Mouse (Mus musculus): ENCODE results near the gene Rab21. TPM values are rescaled to one million over a fixed set of nuclear protein-coding genes. Genes with fewer than 3 reads are reported as not detected.

Rab21 gene
- total RNA-seq (2018; cell fraction: chromatin; rRNA removed), result 10 to 100 TPM; 34.9 to 95.7 (median 53.2) TPM
- 10 to 100 TPM; 51.6 to 83.4 (median 67.0) TPM for total RNA-seq (2018; cell fraction: cytosol; rRNA removed)
- total RNA-seq (2018; cell fraction: nucleus; rRNA removed), result 100 to 1,000 TPM in 2 of 26 experiments, 10 to 100 TPM in 24; 56.1 to 104 (median 76.2) TPM
- polyA plus RNA-seq (2018), result 45.9 to 62.6 TPM (median 49.4 TPM) in 3 replicates

DNA sequence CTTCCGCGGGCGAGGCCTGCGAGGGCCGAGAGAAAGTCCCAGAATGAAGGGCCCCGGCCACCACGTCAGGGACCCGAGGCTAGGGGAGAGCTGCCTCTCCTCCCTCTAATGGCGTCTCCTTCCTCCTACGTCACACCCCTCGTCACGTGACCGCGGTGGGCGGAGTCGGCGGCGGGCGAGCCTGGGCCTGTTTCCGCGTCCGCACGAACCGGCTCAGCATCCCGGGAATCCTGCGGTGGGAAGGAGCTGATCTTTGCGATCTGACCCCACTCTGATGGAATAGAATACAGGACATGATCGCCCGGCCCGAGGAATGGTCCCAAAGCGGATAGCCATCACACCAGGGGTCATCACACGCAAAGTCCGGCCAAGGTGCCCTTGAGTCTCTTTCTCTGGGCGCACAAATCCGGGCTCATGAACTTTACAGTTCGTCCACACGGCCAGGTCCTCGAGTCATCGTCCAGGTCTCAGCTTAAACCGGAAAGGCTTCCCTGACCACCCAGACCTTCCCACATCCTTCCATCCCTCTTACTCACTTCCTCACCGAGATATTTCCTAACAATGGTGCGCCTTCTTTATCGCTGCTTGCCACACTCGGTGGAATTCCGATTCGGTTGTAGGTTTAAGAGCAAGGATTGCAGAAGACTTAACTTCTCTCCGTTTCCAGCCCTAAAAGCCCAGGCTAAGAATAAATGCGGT is at the start of gene Rab21:
TSS of gene Rab21 (minus strand) at position 122 of the 699 bp plus-strand sequence.
- Histone ChIP-seq H3K79me2 (ENCODE audit: inconsistent target) (peaks cover 45% of the 10 kb centered on the region), H3K4me3 (ENCODE audit: inconsistent target) (peak within 1 kb of the TSS; percentile 96), H3K36me3 (ENCODE audit: inconsistent target) (no peaks in the 10 kb centered on the region), H3K27ac (peak within 1 kb of the TSS; percentile 88)
- under 1% methylated on average over 48 of the region's 48 CpGs for WGBS (ENCODE audit: missing documents)

DNA sequence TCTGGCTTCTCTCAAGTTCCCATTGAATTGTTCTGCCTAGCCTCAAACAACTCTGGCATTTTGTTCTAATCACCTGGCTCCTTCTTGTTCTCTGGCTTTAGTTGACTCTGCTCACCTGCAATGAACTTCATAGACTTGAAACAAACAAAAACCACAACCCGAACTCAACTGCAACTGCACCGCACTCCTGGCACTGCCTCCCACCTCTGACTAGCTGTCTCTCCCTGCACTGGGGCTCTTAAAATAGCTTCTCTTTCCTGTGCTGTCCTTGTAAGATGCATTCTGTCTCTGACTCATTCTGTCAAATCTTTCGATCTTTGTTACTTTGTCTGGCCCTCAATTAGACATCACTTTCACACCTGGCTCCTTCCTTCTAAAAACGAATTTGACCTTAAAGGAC is 47.8 kb upstream of the Rab21 start:
- H3K27ac ChIP-seq, result peak overlapping the region; percentile 85
- 68% methylated on average over 4 of the region's 4 CpGs for WGBS (ENCODE audit: missing documents)
- H3K79me2 ChIP-seq (ENCODE audit: inconsistent target), result peaks cover 38% of the 10 kb centered on the region
- H3K4me3 ChIP-seq (ENCODE audit: inconsistent target), result peak overlapping the region; percentile 56
- peaks cover 11% of the 10 kb centered on the region; the same call in 1 of the 2 replicates for H3K36me3 ChIP-seq (ENCODE audit: inconsistent target)

DNA sequence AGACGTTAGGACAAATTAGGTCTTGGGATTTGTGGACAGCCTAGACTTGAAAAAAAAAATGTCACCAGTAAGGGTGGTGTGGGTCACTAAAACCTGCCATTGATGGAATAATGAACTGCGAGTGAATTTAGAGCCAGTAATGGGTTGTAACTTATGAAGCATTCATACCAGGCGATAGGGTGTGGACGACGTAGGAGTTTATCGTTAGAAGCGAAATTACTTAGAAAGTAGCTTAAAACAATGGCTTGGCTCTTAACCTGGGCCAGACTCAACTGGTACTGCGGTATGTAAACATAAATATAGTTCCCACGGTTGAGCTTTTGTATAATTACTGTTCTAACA is 47.2 kb upstream of the Rab21 start:
- H3K36me3 ChIP-seq (ENCODE audit: inconsistent target), result peaks cover 16% of the 10 kb centered on the region; the same call in 1 of the 2 replicates
- peak overlapping the region; percentile 56 for H3K4me3 ChIP-seq (ENCODE audit: inconsistent target)
- WGBS (ENCODE audit: missing documents), result 8% methylated on average over 9 of the region's 9 CpGs
- peak overlapping the region; percentile 85 for H3K27ac ChIP-seq
- H3K79me2 ChIP-seq (ENCODE audit: inconsistent target), result peaks cover 38% of the 10 kb centered on the region

DNA sequence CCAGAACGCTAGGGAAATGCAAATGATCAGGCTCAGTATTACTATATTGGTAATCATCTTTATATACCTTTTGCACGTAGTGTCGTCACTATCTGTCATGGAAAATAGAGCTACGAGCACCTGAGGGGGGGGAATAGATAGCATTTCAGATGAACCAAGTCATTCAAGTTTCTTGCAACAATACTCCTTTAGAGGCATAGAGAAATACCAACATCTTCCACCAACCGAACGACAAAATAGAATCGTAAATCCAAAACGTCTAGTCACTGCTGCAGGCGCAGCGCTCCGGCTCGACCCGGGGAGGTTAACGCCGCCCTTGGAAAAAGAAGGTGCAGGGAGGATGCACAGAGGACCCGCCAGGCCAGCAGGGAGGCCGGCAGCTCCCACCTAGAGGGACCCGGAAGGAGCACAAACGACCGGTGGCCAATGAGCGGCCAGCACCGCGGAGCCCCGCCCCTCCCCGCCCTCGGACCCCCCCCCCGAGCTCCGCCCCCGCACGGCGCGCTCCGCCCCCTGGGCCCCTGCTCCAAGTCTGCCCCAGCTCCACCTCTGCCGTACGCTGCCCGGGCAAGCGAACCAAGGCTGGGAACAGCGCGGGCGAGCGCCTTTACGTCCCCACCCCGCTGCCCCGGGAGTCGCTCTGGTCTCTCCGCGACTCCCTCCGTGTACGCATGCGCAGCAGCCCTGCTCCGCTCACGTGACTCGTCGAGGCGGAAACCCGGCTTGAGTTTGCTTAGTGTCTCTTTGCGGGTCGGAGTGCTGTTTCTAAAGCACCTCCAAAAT is 46.6 kb upstream of the Rab21 start, which contains the start of gene Tmem19:
TSS of gene Tmem19 (minus strand) at position 662 of the 783 bp plus-strand sequence.
- Histone ChIP-seq H3K79me2 (ENCODE audit: inconsistent target) (peaks cover 38% of the 10 kb centered on the region), H3K27ac (peak within 1 kb of the TSS; percentile 85), H3K36me3 (ENCODE audit: inconsistent target) (peaks cover 22% of the 10 kb centered on the region; the same call in 1 of the 2 replicates), H3K4me3 (ENCODE audit: inconsistent target) (peak within 1 kb of the TSS; percentile 59)
- under 1% methylated on average over 50 of the region's 58 CpGs for WGBS (ENCODE audit: missing documents)

DNA sequence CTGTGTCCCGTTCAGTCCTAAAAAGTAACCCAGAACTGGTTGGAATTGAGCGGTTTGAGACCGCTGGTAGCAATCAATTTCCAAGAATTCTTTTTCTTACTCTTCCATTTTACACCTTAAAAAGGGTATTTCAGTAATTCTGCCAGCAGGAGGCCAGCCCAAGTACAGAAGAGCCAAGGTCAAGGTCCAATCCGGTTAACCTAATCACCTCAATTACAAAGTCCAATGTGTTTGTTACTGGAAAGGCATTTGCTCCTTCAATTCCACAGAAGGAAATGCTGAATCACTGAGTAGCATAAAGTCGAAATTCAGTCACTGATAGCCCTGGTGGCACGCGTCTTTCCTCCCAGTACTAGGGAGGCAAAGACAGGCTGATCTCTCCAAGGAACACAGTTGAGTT is 43.7 kb upstream of the Rab21 start:
- H3K27ac ChIP-seq, result no peak overlapping the region
- H3K79me2 ChIP-seq (ENCODE audit: inconsistent target), result peaks cover 38% of the 10 kb centered on the region
- peaks cover 35% of the 10 kb centered on the region; the same call in 1 of the 2 replicates for H3K36me3 ChIP-seq (ENCODE audit: inconsistent target)
- H3K4me3 ChIP-seq (ENCODE audit: inconsistent target), result no peak overlapping the region
- 86% methylated on average over 7 of the region's 7 CpGs for WGBS (ENCODE audit: missing documents)

DNA sequence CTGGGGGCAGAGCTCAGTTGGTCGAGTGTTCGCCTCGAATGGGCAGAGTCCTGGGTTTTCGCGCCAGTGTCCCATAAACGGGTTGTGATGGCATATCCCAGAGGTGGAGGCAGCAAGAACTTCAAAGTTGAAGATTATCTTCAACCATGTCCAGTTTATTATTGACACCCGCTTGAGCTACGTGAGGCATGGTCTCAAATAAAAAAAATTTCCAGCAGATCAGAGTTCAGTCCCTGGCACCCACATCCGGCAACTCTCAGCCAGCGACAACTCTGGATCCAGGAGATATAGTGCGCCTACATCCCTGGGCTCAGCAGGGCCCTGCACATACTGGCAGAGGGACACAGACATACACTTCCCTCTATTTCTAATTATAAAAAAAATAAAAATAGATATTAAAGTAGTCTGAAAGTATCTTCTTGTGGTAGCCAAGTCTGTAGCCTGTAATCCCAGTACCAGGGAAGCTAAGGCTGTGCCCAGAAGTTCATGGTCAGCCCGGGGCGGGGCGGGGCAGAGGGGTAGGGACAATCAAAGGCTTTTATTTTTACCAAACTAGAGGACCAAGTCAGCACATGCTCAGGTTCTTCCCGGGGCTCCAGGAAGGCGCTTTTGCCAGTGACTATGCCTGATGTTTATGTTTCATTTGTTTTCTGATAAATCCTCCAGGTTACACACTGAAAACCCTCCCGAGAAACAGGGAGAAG is 43.0 kb upstream of the Rab21 start:
- peaks cover 35% of the 10 kb centered on the region; the same call in 1 of the 2 replicates for H3K36me3 ChIP-seq (ENCODE audit: inconsistent target)
- 96% methylated on average over 17 of the region's 17 CpGs for WGBS (ENCODE audit: missing documents)
- H3K79me2 ChIP-seq (ENCODE audit: inconsistent target), result peaks cover 38% of the 10 kb centered on the region
- H3K4me3 ChIP-seq (ENCODE audit: inconsistent target), result no peak overlapping the region
- H3K27ac ChIP-seq, result no peak overlapping the region

DNA sequence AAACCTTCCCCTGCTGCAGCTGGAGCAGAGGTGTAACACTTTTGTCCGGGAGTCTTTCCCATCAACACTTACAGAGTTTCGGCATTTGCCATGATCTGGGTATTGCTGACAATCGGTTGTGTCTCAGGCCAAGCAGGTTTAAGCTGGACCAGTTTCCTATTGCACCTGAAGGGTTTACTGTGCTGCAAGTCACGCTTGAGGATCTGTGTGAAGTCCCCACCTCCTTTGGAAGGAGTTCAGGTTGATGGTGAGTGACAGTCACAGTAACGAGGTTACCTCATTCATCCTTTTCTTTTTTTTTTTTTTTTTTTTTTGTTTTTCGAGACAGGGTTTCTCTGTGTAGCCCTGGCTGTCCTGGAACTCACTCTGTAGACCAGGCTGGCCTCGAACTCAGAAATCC is 40.7 kb upstream of the Rab21 start:
- 96% methylated on average over 5 of the region's 7 CpGs for WGBS (ENCODE audit: missing documents)
- Histone ChIP-seq H3K36me3 (ENCODE audit: inconsistent target) (peaks cover 35% of the 10 kb centered on the region; the same call in 1 of the 2 replicates), H3K27ac (no peak overlapping the region), H3K79me2 (ENCODE audit: inconsistent target) (peaks cover 29% of the 10 kb centered on the region), H3K4me3 (ENCODE audit: inconsistent target) (no peak overlapping the region)

DNA sequence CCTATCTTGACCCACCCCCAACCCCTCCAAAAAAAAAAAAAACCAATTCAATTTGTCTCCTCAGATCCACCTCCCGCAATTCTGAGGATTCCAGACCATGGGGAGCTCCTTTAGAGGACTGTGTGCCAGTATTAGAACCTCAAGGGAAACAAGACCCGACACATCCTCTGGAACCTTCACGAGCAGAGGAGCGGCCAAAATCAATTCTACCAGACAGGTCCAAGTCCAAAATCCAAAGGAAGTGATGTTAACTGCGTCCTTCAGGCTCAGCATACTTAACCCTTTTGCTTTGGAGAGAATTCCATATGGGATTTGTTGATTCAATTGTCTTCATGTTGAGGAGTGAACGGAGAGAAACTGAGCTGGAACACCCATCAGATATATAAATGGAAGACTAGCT is 39.6 kb upstream of the Rab21 start:
- Histone ChIP-seq H3K27ac (no peak overlapping the region), H3K36me3 (ENCODE audit: inconsistent target) (peaks cover 35% of the 10 kb centered on the region; the same call in 1 of the 2 replicates), H3K4me3 (ENCODE audit: inconsistent target) (no peak overlapping the region), H3K79me2 (ENCODE audit: inconsistent target) (peaks cover 18% of the 10 kb centered on the region; the same call in 1 of the 2 replicates)
- WGBS (ENCODE audit: missing documents), result 98% methylated on average over 6 of the region's 6 CpGs

DNA sequence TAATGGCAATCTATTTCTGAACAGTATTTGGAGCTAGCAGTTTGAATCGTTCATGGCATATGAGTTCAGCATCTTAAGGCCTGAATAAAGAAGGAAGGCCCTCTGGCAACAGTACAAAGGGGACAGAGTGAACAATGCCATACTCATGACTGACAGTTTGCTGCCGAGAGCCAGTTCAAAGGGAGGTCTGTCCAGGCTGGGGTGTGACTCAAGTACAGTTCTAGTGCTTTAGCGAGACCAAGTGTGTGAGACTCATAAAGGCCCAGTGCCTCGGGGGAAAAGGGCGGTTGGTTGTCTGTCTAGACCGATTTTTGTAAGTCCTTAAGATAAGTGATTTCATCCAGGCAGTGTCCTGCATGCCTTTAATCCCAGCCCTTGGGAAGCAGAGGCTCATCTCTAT is 39.2 kb upstream of the Rab21 start:
- WGBS (ENCODE audit: missing documents), result 96% methylated on average over 6 of the region's 6 CpGs
- Histone ChIP-seq H3K4me3 (ENCODE audit: inconsistent target) (no peak overlapping the region), H3K27ac (no peak overlapping the region), H3K36me3 (ENCODE audit: inconsistent target) (peaks cover 35% of the 10 kb centered on the region; the same call in 1 of the 2 replicates), H3K79me2 (ENCODE audit: inconsistent target) (peaks cover 14% of the 10 kb centered on the region; the same call in 1 of the 2 replicates)

DNA sequence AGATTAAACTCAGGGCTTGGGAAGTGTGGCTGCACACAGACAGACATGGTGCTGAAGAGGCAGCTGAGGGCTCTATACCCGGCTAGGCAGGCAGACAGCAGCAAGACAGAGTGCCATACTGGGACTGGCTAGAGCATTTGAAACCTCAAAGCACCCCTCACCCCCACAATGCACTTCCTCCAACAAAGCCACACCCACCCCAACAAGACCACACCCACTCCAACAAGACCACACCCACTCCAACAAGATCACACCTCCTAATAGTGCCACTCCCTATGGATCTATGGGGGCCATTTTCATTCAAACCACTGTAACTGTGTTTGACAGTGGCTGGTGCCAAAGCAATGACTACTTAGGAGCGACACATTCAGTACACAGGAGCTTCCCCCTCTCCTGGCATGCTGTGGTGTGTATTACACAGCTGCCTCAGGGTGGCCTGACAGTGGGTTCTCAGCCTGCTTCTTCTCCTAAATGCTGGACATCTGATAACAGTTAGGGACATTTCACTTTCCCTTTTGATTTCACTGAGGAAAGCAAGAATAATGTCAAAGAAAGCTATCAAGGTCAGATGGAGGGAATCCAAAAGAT is 35.5 kb upstream of the Rab21 start:
- Histone ChIP-seq H3K4me3 (ENCODE audit: inconsistent target) (no peak overlapping the region), H3K36me3 (ENCODE audit: inconsistent target) (peaks cover 12% of the 10 kb centered on the region; the same call in 1 of the 2 replicates), H3K79me2 (ENCODE audit: inconsistent target) (no peaks in the 10 kb centered on the region), H3K27ac (no peak overlapping the region)
- 75% methylated on average over 2 of the region's 2 CpGs for WGBS (ENCODE audit: missing documents)

DNA sequence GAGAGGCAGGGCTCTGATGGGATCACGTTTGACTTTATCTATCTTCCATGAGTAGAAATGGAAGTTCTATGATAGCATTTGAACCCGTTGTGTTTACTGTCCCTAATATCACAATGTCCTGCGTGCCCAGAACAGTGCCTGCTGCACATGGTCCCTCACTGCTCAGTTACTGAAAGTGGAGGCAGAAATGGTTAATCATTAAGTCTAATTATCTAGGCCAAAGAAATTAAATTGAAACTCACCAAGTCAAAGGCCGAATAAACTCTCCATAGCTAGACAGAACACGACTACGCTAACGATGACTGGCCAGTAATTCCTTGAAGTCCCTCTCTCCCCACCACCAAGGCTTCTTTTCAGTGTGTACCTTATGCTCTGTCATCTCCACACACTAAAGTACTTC is 34.1 kb upstream of the Rab21 start:
- no peak overlapping the region for H3K4me3 ChIP-seq (ENCODE audit: inconsistent target)

DNA sequence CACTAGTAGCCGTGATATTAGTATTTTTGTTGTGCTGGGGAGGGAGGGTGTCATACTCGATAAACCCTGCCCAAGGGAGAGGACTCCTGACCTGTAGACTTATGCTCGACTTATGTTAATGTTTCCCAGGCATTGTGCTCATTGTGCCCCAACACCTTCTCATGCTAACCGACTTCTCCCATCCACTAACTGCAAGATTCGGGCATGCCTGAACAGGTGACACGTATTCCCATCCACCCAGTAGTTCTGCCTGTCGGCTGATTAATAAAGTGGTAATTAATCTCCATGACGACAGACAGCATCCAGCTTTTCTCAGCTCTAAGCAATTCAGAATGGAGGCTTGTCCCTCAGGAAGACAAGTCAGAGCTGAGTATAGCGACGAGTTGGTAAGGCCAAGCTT is 33.6 kb upstream of the Rab21 start:
- WGBS (ENCODE audit: missing documents), result 100% methylated on average over 9 of the region's 10 CpGs
- Histone ChIP-seq H3K36me3 (ENCODE audit: inconsistent target) (peaks cover 7% of the 10 kb centered on the region; the same call in 1 of the 2 replicates), H3K79me2 (ENCODE audit: inconsistent target) (no peaks in the 10 kb centered on the region)

More for the DNA sequence above, 34.1 kb upstream of the Rab21 start:
- 98% methylated on average over 7 of the region's 7 CpGs for WGBS (ENCODE audit: missing documents)
- Histone ChIP-seq H3K27ac (no peak overlapping the region), H3K36me3 (ENCODE audit: inconsistent target) (peaks cover 7% of the 10 kb centered on the region; the same call in 1 of the 2 replicates), H3K79me2 (ENCODE audit: inconsistent target) (no peaks in the 10 kb centered on the region)

DNA sequence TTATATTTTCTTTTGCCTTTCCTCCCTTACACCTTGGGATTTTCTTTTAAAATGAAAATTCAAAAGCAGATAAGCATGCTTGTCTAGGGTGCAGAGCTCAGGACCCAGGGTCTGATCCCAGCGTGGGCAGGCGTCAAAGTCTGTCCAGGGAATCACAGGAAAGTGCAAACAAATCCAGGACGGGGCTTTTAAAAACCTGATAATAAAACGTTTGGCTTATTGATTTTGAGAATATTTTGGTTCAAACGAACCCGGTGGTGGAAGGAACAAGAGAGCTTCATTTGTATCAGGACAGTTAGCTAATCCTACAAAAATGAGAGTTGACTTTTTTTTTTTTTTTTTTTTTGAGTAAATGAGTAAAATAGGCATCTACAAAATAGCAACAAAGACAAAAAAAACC is 32.7 kb upstream of the Rab21 start:
- 91% methylated on average over 5 of the region's 6 CpGs for WGBS (ENCODE audit: missing documents)
- Histone ChIP-seq H3K36me3 (ENCODE audit: inconsistent target) (peaks cover 7% of the 10 kb centered on the region; the same call in 1 of the 2 replicates), H3K79me2 (ENCODE audit: inconsistent target) (no peaks in the 10 kb centered on the region)

More for the DNA sequence above, 33.6 kb upstream of the Rab21 start:
- H3K27ac ChIP-seq, result no peak overlapping the region
- H3K4me3 ChIP-seq (ENCODE audit: inconsistent target), result no peak overlapping the region

DNA sequence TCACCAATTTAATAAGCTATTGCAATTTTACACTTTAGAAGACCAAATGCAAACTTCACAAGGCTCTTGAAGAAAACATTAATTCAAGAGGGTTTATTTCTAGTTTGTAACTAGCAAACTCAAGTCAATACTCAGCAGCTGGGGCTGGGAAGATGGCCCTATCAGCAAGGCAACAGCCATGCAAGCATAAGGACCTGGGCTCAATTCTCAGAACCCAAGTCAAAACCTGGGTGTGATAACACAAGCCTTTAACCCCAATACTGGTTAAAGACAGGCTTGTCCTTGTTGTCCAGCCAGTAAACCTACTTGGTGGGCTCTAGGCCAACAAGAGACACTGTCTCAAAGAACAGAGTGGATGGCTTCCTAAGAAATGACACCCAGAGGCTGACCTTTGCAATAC is 31.1 kb upstream of the Rab21 start:
- Histone ChIP-seq H3K36me3 (ENCODE audit: inconsistent target) (peaks cover 18% of the 10 kb centered on the region), H3K4me3 (ENCODE audit: inconsistent target) (no peak overlapping the region), H3K79me2 (ENCODE audit: inconsistent target) (no peaks in the 10 kb centered on the region), H3K27ac (no peak overlapping the region)

More for the DNA sequence above, 32.7 kb upstream of the Rab21 start:
- H3K4me3 ChIP-seq (ENCODE audit: inconsistent target), result no peak overlapping the region
- no peak overlapping the region for H3K27ac ChIP-seq
